Mouse (Mus musculus): ENCODE measurements around the gene Lrrc17. TPM values are rescaled to one million over a fixed set of nuclear protein-coding genes. Genes with fewer than 3 reads are reported as not detected.
A peak's percentile ranks its signal among the peaks of the same experiment; 100 is the strongest.

The Lrrc17 gene
- polyA plus RNA-seq, 1 experiment from 2014 or later = 5.7 TPM

GRCm38 (mm10) chr5:21528068-21528842, 15.1 kb upstream of the Lrrc17 start:
- H3K9me3 ChIP-seq (ENCODE audit: control insufficient read depth, low read length) = no peaks in the 10 kb centered on the region
- H3K36me3 ChIP-seq (ENCODE audit: control insufficient read depth, insufficient read depth, low read length) = no peaks in the 10 kb centered on the region
- WGBS = 77% methylated on average over 15 of the region's 15 CpGs
- peak; percentile 34; the same call in 1 of the 2 replicates for ATAC-seq
- no peaks in the 10 kb centered on the region for H3K4me1 ChIP-seq (ENCODE audit: control insufficient read depth, insufficient read depth, low read depth, low read length)
- H3K4me2 ChIP-seq (ENCODE audit: low read length) = no peak overlapping the region
- no peak overlapping the region for H3K4me3 ChIP-seq (ENCODE audit: low read length)
- no peak overlapping the region for H3K27ac ChIP-seq (ENCODE audit: low read depth, low read length)
- H3K27me3 ChIP-seq (replicated peaks; ENCODE audit: control insufficient read depth, insufficient read depth, low read length) = no peaks in the 10 kb centered on the region
- H3K9ac ChIP-seq (ENCODE audit: low read depth, low read length) = no peak overlapping the region

- WGBS = 94% methylated on average over 8 of the region's 8 CpGs
- no peaks in the 10 kb centered on the region for H3K36me3 ChIP-seq (ENCODE audit: control insufficient read depth, insufficient read depth, low read length)
- H3K4me1 ChIP-seq (ENCODE audit: control insufficient read depth, insufficient read depth, low read depth, low read length) = no peaks in the 10 kb centered on the region
- no peak overlapping the region for H3K27ac ChIP-seq (ENCODE audit: low read depth, low read length)
- no peaks in the 10 kb centered on the region for H3K27me3 ChIP-seq (replicated peaks; ENCODE audit: control insufficient read depth, insufficient read depth, low read length)
- no peaks in the 10 kb centered on the region for H3K9me3 ChIP-seq (ENCODE audit: control insufficient read depth, low read length)
- no peak overlapping the region for H3K4me2 ChIP-seq (ENCODE audit: low read length)
- no peak overlapping the region for H3K4me3 ChIP-seq (ENCODE audit: low read length)
- H3K9ac ChIP-seq (ENCODE audit: low read depth, low read length) = no peak overlapping the region
- ATAC-seq = no peak
Observed at GRCm38 (mm10) chr5:21529110-21529720, 14.1 kb upstream of the Lrrc17 start.

- Histone ChIP-seq H3K9me3 (ENCODE audit: control insufficient read depth, low read length) (no peaks in the 10 kb centered on the region), H3K4me3 (ENCODE audit: low read length) (no peak overlapping the region), H3K4me2 (ENCODE audit: low read length) (no peak overlapping the region), H3K27ac (ENCODE audit: low read depth, low read length) (no peak overlapping the region), H3K27me3 (replicated peaks; ENCODE audit: control insufficient read depth, insufficient read depth, low read length) (no peaks in the 10 kb centered on the region), H3K4me1 (ENCODE audit: control insufficient read depth, insufficient read depth, low read depth, low read length) (no peaks in the 10 kb centered on the region), H3K9ac (ENCODE audit: low read depth, low read length) (no peak overlapping the region), H3K36me3 (ENCODE audit: control insufficient read depth, insufficient read depth, low read length) (no peaks in the 10 kb centered on the region)
- no peak for ATAC-seq
- 93% methylated on average over 2 of the region's 2 CpGs for WGBS
Observed at GRCm38 (mm10) chr5:21532126-21532525, 11.2 kb upstream of the Lrrc17 start.

GRCm38 (mm10) chr5:21532921-21533320, 10.4 kb upstream of the Lrrc17 start:
- Histone ChIP-seq H3K4me1 (ENCODE audit: control insufficient read depth, insufficient read depth, low read depth, low read length) (no peaks in the 10 kb centered on the region), H3K27ac (ENCODE audit: low read depth, low read length) (no peak overlapping the region), H3K4me3 (ENCODE audit: low read length) (no peak overlapping the region), H3K36me3 (ENCODE audit: control insufficient read depth, insufficient read depth, low read length) (no peaks in the 10 kb centered on the region), H3K27me3 (replicated peaks; ENCODE audit: control insufficient read depth, insufficient read depth, low read length) (no peaks in the 10 kb centered on the region), H3K9ac (ENCODE audit: low read depth, low read length) (no peak overlapping the region), H3K4me2 (ENCODE audit: low read length) (no peak overlapping the region), H3K9me3 (ENCODE audit: control insufficient read depth, low read length) (no peaks in the 10 kb centered on the region)
- 88% methylated on average over 5 of the region's 5 CpGs for WGBS
- no peak for ATAC-seq

GRCm38 (mm10) chr5:21542226-21542625, 1.1 kb upstream of the Lrrc17 start:
- 79% methylated on average over 4 of the region's 4 CpGs for WGBS
- Histone ChIP-seq H3K9ac (ENCODE audit: low read depth, low read length) (no peak overlapping the region), H3K4me2 (ENCODE audit: low read length) (no peak overlapping the region), H3K4me3 (ENCODE audit: low read length) (no peak overlapping the region), H3K36me3 (ENCODE audit: control insufficient read depth, insufficient read depth, low read length) (no peaks in the 10 kb centered on the region), H3K27ac (ENCODE audit: low read depth, low read length) (no peak overlapping the region), H3K4me1 (ENCODE audit: control insufficient read depth, insufficient read depth, low read depth, low read length) (no peaks in the 10 kb centered on the region), H3K27me3 (replicated peaks; ENCODE audit: control insufficient read depth, insufficient read depth, low read length) (no peaks in the 10 kb centered on the region), H3K9me3 (ENCODE audit: control insufficient read depth, low read length) (no peaks in the 10 kb centered on the region)
- ATAC-seq = no peak

GRCm38 (mm10) chr5:21544821-21545220, 1.5 kb downstream of the Lrrc17 start:
- 66% methylated on average over 3 of the region's 3 CpGs for WGBS
- ATAC-seq = no peak
- Histone ChIP-seq H3K27ac (ENCODE audit: low read depth, low read length) (no peak overlapping the region), H3K9ac (ENCODE audit: low read depth, low read length) (no peak overlapping the region), H3K27me3 (replicated peaks; ENCODE audit: control insufficient read depth, insufficient read depth, low read length) (no peaks in the 10 kb centered on the region), H3K4me3 (ENCODE audit: low read length) (no peak overlapping the region), H3K9me3 (ENCODE audit: control insufficient read depth, low read length) (no peaks in the 10 kb centered on the region), H3K4me2 (ENCODE audit: low read length) (no peak overlapping the region), H3K4me1 (ENCODE audit: control insufficient read depth, insufficient read depth, low read depth, low read length) (no peaks in the 10 kb centered on the region), H3K36me3 (ENCODE audit: control insufficient read depth, insufficient read depth, low read length) (no peaks in the 10 kb centered on the region)

- H3K27me3 ChIP-seq (replicated peaks; ENCODE audit: control insufficient read depth, insufficient read depth, low read length) = no peaks in the 10 kb centered on the region
- no peak overlapping the region for H3K9ac ChIP-seq (ENCODE audit: low read depth, low read length)
- H3K36me3 ChIP-seq (ENCODE audit: control insufficient read depth, insufficient read depth, low read length) = no peaks in the 10 kb centered on the region
- H3K9me3 ChIP-seq (ENCODE audit: control insufficient read depth, low read length) = no peaks in the 10 kb centered on the region
- ATAC-seq = no peak
- no peak overlapping the region for H3K4me3 ChIP-seq (ENCODE audit: low read length)
- no peak overlapping the region for H3K27ac ChIP-seq (ENCODE audit: low read depth, low read length)
- H3K4me2 ChIP-seq (ENCODE audit: low read length) = no peak overlapping the region
- H3K4me1 ChIP-seq (ENCODE audit: control insufficient read depth, insufficient read depth, low read depth, low read length) = no peaks in the 10 kb centered on the region
Observed at GRCm38 (mm10) chr5:21545227-21545626, 1.9 kb downstream of the Lrrc17 start.

GRCm38 (mm10) chr5:21545786-21546185, 2.4 kb downstream of the Lrrc17 start:
- Histone ChIP-seq H3K4me2 (ENCODE audit: low read length) (no peak overlapping the region), H3K9ac (ENCODE audit: low read depth, low read length) (no peak overlapping the region), H3K9me3 (ENCODE audit: control insufficient read depth, low read length) (no peaks in the 10 kb centered on the region), H3K4me3 (ENCODE audit: low read length) (no peak overlapping the region), H3K27me3 (replicated peaks; ENCODE audit: control insufficient read depth, insufficient read depth, low read length) (no peaks in the 10 kb centered on the region), H3K27ac (ENCODE audit: low read depth, low read length) (no peak overlapping the region), H3K4me1 (ENCODE audit: control insufficient read depth, insufficient read depth, low read depth, low read length) (no peaks in the 10 kb centered on the region), H3K36me3 (ENCODE audit: control insufficient read depth, insufficient read depth, low read length) (no peaks in the 10 kb centered on the region)
- no peak for ATAC-seq
- WGBS = 69% methylated on average over 4 of the region's 4 CpGs

- no peak overlapping the region for H3K27ac ChIP-seq (ENCODE audit: low read depth, low read length)
- H3K36me3 ChIP-seq (ENCODE audit: control insufficient read depth, insufficient read depth, low read length) = no peaks in the 10 kb centered on the region
- WGBS = 88% methylated on average over 8 of the region's 8 CpGs
- ATAC-seq = no peak
- H3K4me2 ChIP-seq (ENCODE audit: low read length) = no peak overlapping the region
- H3K27me3 ChIP-seq (replicated peaks; ENCODE audit: control insufficient read depth, insufficient read depth, low read length) = no peaks in the 10 kb centered on the region
- no peak overlapping the region for H3K9ac ChIP-seq (ENCODE audit: low read depth, low read length)
- no peak overlapping the region for H3K4me3 ChIP-seq (ENCODE audit: low read length)
- no peaks in the 10 kb centered on the region for H3K4me1 ChIP-seq (ENCODE audit: control insufficient read depth, insufficient read depth, low read depth, low read length)
- H3K9me3 ChIP-seq (ENCODE audit: control insufficient read depth, low read length) = no peaks in the 10 kb centered on the region
Observed at GRCm38 (mm10) chr5:21547005-21547404, 3.6 kb downstream of the Lrrc17 start.

All from hindbrain, embryonic 16.5 days (tissue).